Mouse (Mus musculus): Measurements from ENCODE around the gene Nup62. TPM values are rescaled to one million over a fixed set of nuclear protein-coding genes. Genes with fewer than 3 reads are reported as not detected.

Gene Nup62
- polyA plus RNA-seq, 1 experiment from 2014 or later = 100 TPM

GRCm38 (mm10) chr7:44820525-44820924 lies 4.6 kb downstream of the Nup62 start:
- H3K36me3 ChIP-seq = peaks cover 6% of the 10 kb centered on the region; the same call in 1 of the 2 replicates
- no peak for ATAC-seq (replicated peaks; ENCODE audit: low FRiP score)
- no peaks in the 10 kb centered on the region for H3K9me3 ChIP-seq (replicated peaks)
- no peak overlapping the region for H3K4me3 ChIP-seq (replicated peaks)
- no peak overlapping the region for H3K9ac ChIP-seq
- H3K27ac ChIP-seq = no peak overlapping the region
- no peaks in the 10 kb centered on the region for H3K27me3 ChIP-seq
- whole genome bisulfite sequencing = 83% methylated on average over 3 of the region's 3 CpGs
- H3K4me1 ChIP-seq = peaks cover 64% of the 10 kb centered on the region
- H3K4me2 ChIP-seq = no peak overlapping the region

DNA sequence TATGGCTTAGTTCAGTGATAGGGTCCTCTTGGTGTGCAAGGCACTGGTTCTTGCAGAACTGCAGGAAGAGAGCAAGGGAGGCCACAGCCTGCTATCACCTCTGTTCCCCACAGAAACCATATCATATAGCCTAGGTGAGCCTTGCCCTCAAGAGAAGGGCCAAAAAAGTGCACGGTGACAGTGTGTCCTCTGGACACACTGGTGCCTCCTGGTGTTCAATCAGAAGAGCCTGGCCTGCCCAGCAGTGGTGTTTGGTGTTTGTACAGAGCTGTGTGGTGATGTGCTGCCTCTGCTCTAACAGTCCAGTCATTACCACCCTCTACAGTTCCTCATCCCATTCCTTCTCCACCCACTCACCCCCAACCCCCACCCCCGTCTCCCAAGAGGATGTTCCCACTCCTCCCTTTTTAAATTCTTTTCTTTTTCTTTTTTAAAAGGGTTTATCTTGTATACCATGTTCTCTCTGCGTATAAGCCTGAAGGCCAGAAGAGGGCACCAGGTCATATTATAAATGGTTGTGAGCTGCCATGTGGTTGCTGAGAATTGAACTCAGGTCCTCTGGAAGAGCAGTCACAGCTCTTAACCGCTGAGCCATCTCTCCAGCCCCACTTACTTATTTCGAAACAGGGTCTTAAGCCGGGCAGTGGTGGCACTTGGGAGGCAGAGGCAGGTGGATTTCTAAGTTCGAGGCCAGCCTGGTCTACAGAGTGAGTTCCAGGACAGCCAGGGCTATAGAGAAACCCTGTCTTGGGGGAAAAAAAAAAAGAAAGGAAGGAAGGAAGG lies 6.0 kb downstream of the Nup62 start:
- no peak overlapping the region for H3K4me2 ChIP-seq
- H3K4me3 ChIP-seq (replicated peaks) = no peak overlapping the region
- H3K27ac ChIP-seq = no peak overlapping the region
- peaks cover 10% of the 10 kb centered on the region; the same call in 1 of the 2 replicates for H3K36me3 ChIP-seq
- 78% methylated on average over 7 of the region's 7 CpGs for WGBS
- H3K9ac ChIP-seq = no peak overlapping the region
- no peaks in the 10 kb centered on the region for H3K9me3 ChIP-seq (replicated peaks)
- H3K4me1 ChIP-seq = peaks cover 64% of the 10 kb centered on the region
- ATAC-seq (replicated peaks; ENCODE audit: low FRiP score) = no peak
- H3K27me3 ChIP-seq = no peaks in the 10 kb centered on the region

- H3K36me3 ChIP-seq = peaks cover 20% of the 10 kb centered on the region
- no peak for ATAC-seq (replicated peaks; ENCODE audit: low FRiP score)
- H3K4me1 ChIP-seq = peaks cover 52% of the 10 kb centered on the region
- no peak overlapping the region for H3K27ac ChIP-seq
- no peak overlapping the region for H3K4me3 ChIP-seq (replicated peaks)
- H3K9me3 ChIP-seq (replicated peaks) = no peaks in the 10 kb centered on the region
- no peak overlapping the region for H3K4me2 ChIP-seq
- no peaks in the 10 kb centered on the region for H3K27me3 ChIP-seq
- 46% methylated on average over 7 of the region's 7 CpGs for WGBS
- no peak overlapping the region for H3K9ac ChIP-seq
Observed at GRCm38 (mm10) chr7:44823409-44823808, 7.5 kb downstream of the Nup62 start.

DNA sequence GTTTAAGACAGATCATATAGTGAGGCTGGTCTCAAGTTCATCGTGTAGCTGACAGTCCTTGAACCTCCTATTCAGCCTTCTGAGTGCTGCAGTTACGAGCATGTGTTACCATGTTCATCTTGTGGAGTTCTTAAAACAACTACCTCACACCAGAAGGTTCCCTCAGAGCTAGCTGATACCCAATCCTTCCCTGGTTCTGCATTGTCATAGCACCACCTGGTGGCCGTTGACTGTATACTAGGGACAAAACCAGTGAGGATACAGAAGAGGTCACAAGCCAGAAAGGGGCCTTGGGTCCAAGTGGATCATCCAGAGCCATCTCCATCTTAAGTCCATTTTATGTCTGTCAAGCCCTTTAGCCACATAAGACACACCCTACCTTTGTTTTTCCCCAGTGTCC lies 9.0 kb downstream of the Nup62 start:
- H3K4me1 ChIP-seq = peaks cover 37% of the 10 kb centered on the region
- no peak overlapping the region for H3K9ac ChIP-seq
- WGBS = 14% methylated on average over 3 of the region's 3 CpGs
- no peaks in the 10 kb centered on the region for H3K27me3 ChIP-seq
- H3K27ac ChIP-seq = no peak overlapping the region
- H3K4me2 ChIP-seq = no peak overlapping the region
- H3K9me3 ChIP-seq (replicated peaks) = no peaks in the 10 kb centered on the region
- 0 out of 2 replicates have a peak, but pooled peaks have one; percentile 35 for ATAC-seq (replicated peaks; ENCODE audit: low FRiP score)
- peaks cover 35% of the 10 kb centered on the region for H3K36me3 ChIP-seq
- H3K4me3 ChIP-seq (replicated peaks) = no peak overlapping the region

DNA sequence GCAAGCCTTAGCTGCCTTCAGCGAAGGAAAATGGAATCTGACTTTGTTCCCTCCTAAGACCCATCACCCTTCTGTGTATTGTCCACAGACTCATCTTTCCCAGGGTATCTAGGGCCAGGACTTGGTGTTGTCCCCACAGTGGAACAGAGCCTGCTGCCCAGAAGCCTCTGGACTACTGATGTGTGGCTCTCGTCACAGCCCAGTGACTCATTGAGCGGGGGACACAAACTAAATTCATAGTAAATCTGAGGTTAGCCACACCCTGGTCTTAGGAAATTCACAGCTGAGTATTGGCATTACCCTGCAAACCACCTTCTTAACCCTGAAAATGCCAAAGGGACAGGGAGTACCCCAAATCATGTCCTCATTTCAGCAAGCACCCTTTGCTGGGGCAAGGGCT lies 10.9 kb downstream of the Nup62 start:
- ATAC-seq (replicated peaks; ENCODE audit: low FRiP score) = no peak
- peaks cover 20% of the 10 kb centered on the region for H3K4me1 ChIP-seq
- no peaks in the 10 kb centered on the region for H3K9me3 ChIP-seq (replicated peaks)
- H3K36me3 ChIP-seq = peaks cover 54% of the 10 kb centered on the region
- H3K9ac ChIP-seq = no peak overlapping the region
- no peaks in the 10 kb centered on the region for H3K27me3 ChIP-seq
- no peak overlapping the region for H3K4me2 ChIP-seq
- 70% methylated on average over 3 of the region's 3 CpGs for WGBS
- no peak overlapping the region for H3K4me3 ChIP-seq (replicated peaks)
- H3K27ac ChIP-seq = no peak overlapping the region

DNA sequence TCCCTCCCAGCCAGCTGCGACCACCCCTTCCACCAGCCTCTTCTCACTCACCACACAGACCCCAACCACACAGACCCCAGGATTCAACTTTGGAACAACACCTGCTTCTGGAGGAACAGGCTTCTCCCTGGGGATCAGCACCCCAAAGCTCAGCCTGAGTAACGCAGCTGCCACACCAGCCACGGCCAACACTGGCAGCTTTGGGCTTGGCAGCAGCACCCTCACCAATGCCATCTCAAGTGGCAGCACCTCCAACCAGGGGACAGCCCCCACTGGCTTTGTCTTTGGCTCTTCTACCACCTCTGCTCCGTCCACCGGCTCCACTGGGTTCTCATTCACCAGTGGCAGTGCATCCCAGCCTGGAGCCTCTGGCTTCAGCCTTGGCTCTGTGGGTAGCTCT lies 12.8 kb downstream of the Nup62 start:
- H3K9ac ChIP-seq = no peak overlapping the region
- H3K9me3 ChIP-seq (replicated peaks) = no peaks in the 10 kb centered on the region
- H3K4me2 ChIP-seq = no peak overlapping the region
- WGBS = 96% methylated on average over 5 of the region's 5 CpGs
- no peak overlapping the region for H3K27ac ChIP-seq
- H3K36me3 ChIP-seq = peaks cover 57% of the 10 kb centered on the region
- peaks cover 9% of the 10 kb centered on the region for H3K4me1 ChIP-seq
- H3K27me3 ChIP-seq = no peaks in the 10 kb centered on the region
- H3K4me3 ChIP-seq (replicated peaks) = no peak overlapping the region
- no peak for ATAC-seq (replicated peaks; ENCODE audit: low FRiP score)

- H3K9ac ChIP-seq = no peak overlapping the region
- H3K9me3 ChIP-seq (replicated peaks) = no peaks in the 10 kb centered on the region
- H3K4me1 ChIP-seq = peaks cover 13% of the 10 kb centered on the region
- H3K27me3 ChIP-seq = no peaks in the 10 kb centered on the region
- H3K27ac ChIP-seq = no peak overlapping the region
- WGBS = 60% methylated on average over 4 of the region's 4 CpGs
- H3K4me3 ChIP-seq (replicated peaks) = no peak overlapping the region
- peaks cover 47% of the 10 kb centered on the region for H3K36me3 ChIP-seq
- no peak overlapping the region for H3K4me2 ChIP-seq
- no peak for ATAC-seq (replicated peaks; ENCODE audit: low FRiP score)
Observed at GRCm38 (mm10) chr7:44832763-44833162, 16.9 kb downstream of the Nup62 start.

DNA sequence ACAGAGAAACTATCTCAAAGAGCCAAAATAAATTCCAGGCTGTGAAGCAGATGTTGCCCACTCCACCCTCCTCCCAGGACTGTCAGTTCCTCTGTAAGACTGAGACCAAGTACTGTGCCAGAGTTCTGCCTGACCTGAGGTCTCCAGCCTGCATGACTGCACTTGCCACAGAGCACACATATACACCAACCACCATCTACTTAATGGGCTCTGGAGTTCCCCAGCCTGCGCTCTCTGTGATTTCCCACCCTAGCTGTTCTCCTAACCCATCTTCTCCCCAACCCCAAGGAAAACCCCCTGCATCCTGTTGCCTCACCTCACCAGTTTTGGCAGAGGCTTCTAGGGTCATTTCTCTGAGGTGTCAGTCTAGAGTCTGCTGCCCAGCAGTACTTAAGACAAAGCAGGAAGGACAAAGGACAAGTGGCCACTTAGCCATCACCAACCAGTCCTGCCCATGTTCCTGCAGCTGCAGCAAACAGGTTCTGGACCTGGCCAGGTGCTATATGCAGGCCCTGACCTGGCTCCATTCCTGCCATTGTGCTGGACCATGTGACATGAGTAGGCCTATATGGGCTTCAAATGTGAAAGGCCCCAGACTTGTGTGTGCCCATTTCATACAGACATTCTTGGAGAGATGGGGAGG lies 19.6 kb downstream of the Nup62 start:
- H3K27me3 ChIP-seq = peaks cover 19% of the 10 kb centered on the region
- H3K4me3 ChIP-seq (replicated peaks) = no peak overlapping the region
- no peak for ATAC-seq (replicated peaks; ENCODE audit: low FRiP score)
- H3K4me1 ChIP-seq = peaks cover 29% of the 10 kb centered on the region
- H3K9ac ChIP-seq = no peak overlapping the region
- no peak overlapping the region for H3K4me2 ChIP-seq
- H3K27ac ChIP-seq = no peak overlapping the region
- H3K36me3 ChIP-seq = peaks cover 21% of the 10 kb centered on the region
- H3K9me3 ChIP-seq (replicated peaks) = no peaks in the 10 kb centered on the region
- WGBS = 85% methylated on average over 1 of the region's 1 CpGs

- H3K4me1 ChIP-seq = peaks cover 30% of the 10 kb centered on the region
- 32% methylated on average over 3 of the region's 3 CpGs for WGBS
- ATAC-seq (replicated peaks; ENCODE audit: low FRiP score) = no peak
- H3K36me3 ChIP-seq = peaks cover 21% of the 10 kb centered on the region
- H3K4me2 ChIP-seq = no peak overlapping the region
- no peaks in the 10 kb centered on the region for H3K9me3 ChIP-seq (replicated peaks)
- H3K4me3 ChIP-seq (replicated peaks) = no peak overlapping the region
- H3K27ac ChIP-seq = no peak overlapping the region
- peaks cover 24% of the 10 kb centered on the region for H3K27me3 ChIP-seq
- no peak overlapping the region for H3K9ac ChIP-seq
Observed at GRCm38 (mm10) chr7:44836016-44836404, 20.1 kb downstream of the Nup62 start.

DNA sequence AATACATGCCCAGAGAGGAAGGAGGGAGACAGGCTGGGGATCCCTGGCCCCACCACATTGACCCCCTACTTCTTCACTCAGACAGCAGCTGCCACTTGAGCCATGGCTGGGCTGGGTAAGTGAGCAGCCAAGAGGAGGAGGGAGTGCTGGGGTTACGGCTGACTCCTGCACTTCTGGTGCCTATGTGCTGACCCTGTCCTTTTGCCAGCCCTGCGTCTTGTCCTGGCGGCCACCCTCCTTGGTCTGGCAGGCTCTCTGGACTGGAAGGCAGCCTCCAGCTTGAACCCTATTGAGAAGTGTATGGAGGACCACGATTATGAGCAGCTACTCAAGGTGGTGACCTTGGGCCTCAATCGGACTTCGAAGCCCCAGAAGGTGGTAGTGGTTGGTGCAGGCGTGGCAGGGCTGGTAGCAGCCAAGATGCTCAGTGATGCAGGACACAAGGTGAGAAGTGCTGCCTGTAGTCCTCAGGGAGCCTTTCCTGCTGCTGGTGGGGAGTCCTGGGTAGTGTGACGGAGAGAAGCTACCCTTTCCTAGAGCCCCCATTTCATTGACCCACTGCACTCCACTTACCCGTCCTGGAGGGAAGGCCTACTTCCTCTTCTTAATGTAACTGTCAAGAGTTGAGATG lies 20.6 kb downstream of the Nup62 start:
- Histone ChIP-seq H3K4me1 (peaks cover 30% of the 10 kb centered on the region), H3K27me3 (peaks cover 26% of the 10 kb centered on the region), H3K9ac (no peak overlapping the region), H3K27ac (no peak overlapping the region), H3K36me3 (peaks cover 18% of the 10 kb centered on the region), H3K4me2 (no peak overlapping the region), H3K9me3 (replicated peaks) (no peaks in the 10 kb centered on the region), H3K4me3 (replicated peaks) (no peak overlapping the region)
- 72% methylated on average over 9 of the region's 9 CpGs for WGBS
- ATAC-seq (replicated peaks; ENCODE audit: low FRiP score) = no peak

GRCm38 (mm10) chr7:44838073-44838472 lies 22.2 kb downstream of the Nup62 start:
- WGBS = 87% methylated on average over 6 of the region's 6 CpGs
- H3K4me3 ChIP-seq (replicated peaks) = no peak overlapping the region
- H3K36me3 ChIP-seq = peaks cover 25% of the 10 kb centered on the region
- H3K4me1 ChIP-seq = peaks cover 30% of the 10 kb centered on the region
- H3K27me3 ChIP-seq = peaks cover 27% of the 10 kb centered on the region
- H3K4me2 ChIP-seq = no peak overlapping the region
- H3K9ac ChIP-seq = no peak overlapping the region
- H3K27ac ChIP-seq = no peak overlapping the region
- no peaks in the 10 kb centered on the region for H3K9me3 ChIP-seq (replicated peaks)
- no peak for ATAC-seq (replicated peaks; ENCODE audit: low FRiP score)

GRCm38 (mm10) chr7:44839171-44839490 lies 23.2 kb downstream of the Nup62 start:
- Histone ChIP-seq H3K36me3 (peaks cover 35% of the 10 kb centered on the region), H3K4me1 (peaks cover 30% of the 10 kb centered on the region), H3K27me3 (peaks cover 27% of the 10 kb centered on the region), H3K9me3 (replicated peaks) (no peaks in the 10 kb centered on the region), H3K27ac (no peak overlapping the region), H3K4me2 (peak overlapping the region; percentile 70), H3K9ac (peak overlapping the region; percentile 45; the same call in 1 of the 2 replicates), H3K4me3 (replicated peaks) (peak overlapping the region; percentile 37)
- WGBS = 30% methylated on average over 11 of the region's 11 CpGs
- ATAC-seq (replicated peaks; ENCODE audit: low FRiP score) = no peak; the same call in 1 of the 2 replicates

Measured in kidney, embryonic 15.5 days (tissue).